ENCODE assay signal across 27 mouse cellular contexts in genomic region chr13:8402324-8402873, GRCm38 (mm10).
"Had no signal": no experiment of that assay in that cellular context is flagged by ENCODE, and none has a peak within 500 bp of the region (broad histone marks: within the 10 kb centered on the region; RNA-seq: fewer than 3 reads in every experiment).

No protein-coding gene starts in this region.

- H3K27me3 ChIP-seq: heart, embryonic 12.5 days; hindbrain, embryonic 12.5 days; intestine, embryonic 15.5 days; limb, embryonic 12.5 days; liver, embryonic 13.5 days; liver, embryonic 15.5 days had no signal

- H3K4me2 ChIP-seq: heart, embryonic 12.5 days; hindbrain, embryonic 12.5 days; hindbrain, embryonic 14.5 days; intestine, embryonic 15.5 days; limb, embryonic 12.5 days; liver, embryonic 11.5 days; liver, embryonic 13.5 days; liver, embryonic 15.5 days had no signal

- ATAC-seq: hindbrain, embryonic 16.5 days; inflammation-experienced regulatory T-cells, adult 6 months; intestine, embryonic 15.5 days; intestine, postnatal 0 days; liver, postnatal 0 days had no signal

- DNase-seq: gastrocnemius, postnatal 14 days; gastrocnemius, postnatal 36 days; heart, adult 18-20 months; heart, postnatal 10 days; heart, postnatal 4 days; kidney, adult 18-20 months; kidney, adult 8-10 months; kidney, postnatal 10 days; kidney, postnatal 36 days; layer of hippocampus, adult 9-11 months; layer of hippocampus, postnatal 36 days; liver; liver, embryonic 13.5 days; liver, postnatal 0 days had no signal

- H3K4me1 ChIP-seq: heart, embryonic 10.5 days; hindbrain, embryonic 10.5 days; hindbrain, embryonic 12.5 days; intestine, embryonic 15.5 days; limb, embryonic 10.5 days; limb, embryonic 12.5 days; liver, embryonic 13.5 days; liver, embryonic 15.5 days had no signal

- H3K4me3 ChIP-seq: heart, embryonic 10.5 days; heart, embryonic 12.5 days; hindbrain, embryonic 10.5 days; hindbrain, embryonic 12.5 days; intestine, embryonic 15.5 days; limb, embryonic 10.5 days; limb, embryonic 12.5 days; liver, embryonic 13.5 days; liver, embryonic 15.5 days had no signal

- H3K9me3 ChIP-seq: heart, embryonic 10.5 days; heart, embryonic 12.5 days; hindbrain, embryonic 10.5 days; hindbrain, embryonic 12.5 days; intestine, embryonic 15.5 days; limb, embryonic 10.5 days; limb, embryonic 12.5 days; liver, embryonic 13.5 days; liver, embryonic 15.5 days had no signal

- H3K9ac ChIP-seq: heart, embryonic 12.5 days; hindbrain, embryonic 12.5 days; hindbrain, embryonic 14.5 days; intestine, embryonic 15.5 days; limb, embryonic 12.5 days; liver, embryonic 13.5 days; liver, embryonic 15.5 days; liver, postnatal 0 days had no signal

- H3K36me3 ChIP-seq: heart, embryonic 10.5 days; heart, embryonic 12.5 days; hindbrain, embryonic 10.5 days; hindbrain, embryonic 12.5 days; intestine, embryonic 15.5 days; limb, embryonic 10.5 days; limb, embryonic 12.5 days; liver, embryonic 13.5 days; liver, embryonic 15.5 days had no signal

- H3K27ac ChIP-seq: heart, embryonic 10.5 days; hindbrain, embryonic 10.5 days; hindbrain, embryonic 12.5 days; hindbrain, embryonic 14.5 days; intestine, embryonic 15.5 days; limb, embryonic 10.5 days; limb, embryonic 12.5 days; liver, embryonic 13.5 days; liver, embryonic 15.5 days had no signal
